Mouse (Mus musculus) cortical plate, adult 2 months (tissue): ENCODE data around the gene Bcor.

ENCODE experiments used
- CTCF ChIP-seq: fragments of 200-500 bp; IDR thresholded peaks from 2 replicates; pipeline ENCODE4 v1.5.1; 2011; ENCODE audit warnings: mild to moderate bottlenecking, control low read depth, low read length; ENCODE audit not compliant: insufficient read depth; ENCODE audit errors: extremely low read depth
- POLR2A ChIP-seq: fragments of 200-500 bp; IDR thresholded peaks from 2 replicates; pipeline ENCODE4 v1.6.1; 2011; ENCODE audit warnings: mild to moderate bottlenecking, low read length, control low read depth; ENCODE audit not compliant: insufficient read depth; ENCODE audit errors: extremely low read depth

DNA sequence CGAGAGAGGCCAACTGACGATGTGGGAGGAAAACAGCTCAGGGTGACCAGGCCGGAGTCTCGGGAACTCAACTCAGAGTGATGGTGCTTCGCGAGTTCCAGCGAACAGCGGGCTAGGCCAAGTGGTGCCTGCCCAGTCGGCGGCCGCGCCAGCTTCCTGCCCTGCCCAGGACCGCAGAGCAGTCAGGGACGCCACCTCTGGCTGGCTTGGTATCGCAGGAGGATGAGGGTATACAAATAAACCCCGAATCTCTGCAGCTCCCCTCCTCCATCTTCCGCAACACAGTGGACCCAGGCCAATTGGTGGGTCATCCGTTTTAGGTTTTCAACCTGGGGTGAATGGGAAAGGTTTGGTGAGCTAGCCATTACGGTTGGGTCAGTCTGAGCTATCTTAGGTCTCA is 25.6 kb downstream of the Bcor start:
- TF ChIP-seq CTCF (0 out of 2 replicates have a peak, but pooled peaks have one; percentile 24), POLR2A (no peak)
